Mouse (Mus musculus): Measurements from ENCODE around the gene Evi5. TPM values are rescaled to one million over a fixed set of nuclear protein-coding genes. Genes with fewer than 3 reads are reported as not detected.

Gene Evi5
- total RNA-seq, 2 experiments from 2014 or later: 71.4 to 78.3 TPM

GRCm38 (mm10) chr5:107772049-107772448 lies 102.9 kb downstream of the Evi5 start:
- peak in 1 of 2 experiments; percentile 19 for DNase-seq (ENCODE audit: low spot score in 2 of 2)
- intact Hi-C loops (cut with DNase I): no loop called here

- DNase-seq (ENCODE audit: low spot score in 2 of 2): no peak
- intact Hi-C loops (cut with DNase I): no loop called here
Measured at GRCm38 (mm10) chr5:107768224-107768623, 106.7 kb downstream of the Evi5 start.

DNA sequence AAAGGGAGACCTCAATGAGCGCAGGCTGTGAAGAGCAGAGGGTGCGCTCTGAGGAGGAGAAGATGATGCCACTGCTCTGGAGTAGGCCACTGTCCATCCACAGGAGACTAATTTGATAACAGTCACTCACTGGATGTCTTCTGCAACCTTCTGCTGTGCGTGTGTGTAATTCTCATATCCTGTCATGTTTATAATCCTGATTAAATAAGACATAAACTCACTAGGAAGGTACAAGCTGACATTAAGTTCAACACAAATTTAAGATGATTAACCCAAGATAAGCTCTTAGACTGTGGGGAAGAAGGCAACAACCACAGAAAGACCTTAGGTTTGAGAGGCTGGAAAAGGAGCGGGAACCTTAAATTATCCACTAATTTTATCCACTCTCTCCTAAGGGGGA lies 109.0 kb downstream of the Evi5 start:
- DNase-seq (ENCODE audit: low spot score in 2 of 2): no peak
- intact Hi-C loops (cut with DNase I): no loop called here

GRCm38 (mm10) chr5:107764486-107764885 lies 110.4 kb downstream of the Evi5 start:
- DNase-seq (ENCODE audit: low spot score in 2 of 2): no peak
- intact Hi-C loops (cut with DNase I): no loop called here

DNA sequence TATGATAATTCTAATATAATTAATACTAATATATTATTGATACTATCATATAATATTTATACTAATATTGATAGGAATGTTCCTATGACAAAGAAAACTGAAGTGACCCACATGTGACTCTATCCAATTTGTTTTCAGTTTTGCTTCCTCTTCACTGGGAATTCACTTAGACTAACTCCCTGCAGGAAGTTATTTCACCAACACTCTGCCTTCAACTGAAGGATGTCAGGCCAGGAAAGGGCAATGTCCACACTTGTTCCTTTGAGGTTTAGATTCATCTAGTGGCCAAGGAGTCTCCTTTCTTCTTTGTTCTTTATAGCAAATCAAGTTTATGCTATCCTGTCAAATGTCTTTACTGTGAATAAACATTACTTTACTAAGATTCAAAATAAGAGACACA lies 111.2 kb downstream of the Evi5 start:
- intact Hi-C loops (cut with DNase I): no loop called here
- DNase-seq (ENCODE audit: low spot score in 2 of 2): no peak

- no peak for DNase-seq (ENCODE audit: low spot score in 2 of 2)
- intact Hi-C loops (cut with DNase I): no loop called here
Measured at GRCm38 (mm10) chr5:107759121-107759520, 115.8 kb downstream of the Evi5 start.

- intact Hi-C loops (cut with DNase I): no loop called here
- no peak for DNase-seq (ENCODE audit: low spot score in 2 of 2)
Measured at GRCm38 (mm10) chr5:107756072-107756471, 118.8 kb downstream of the Evi5 start.

- no peak for DNase-seq (ENCODE audit: low spot score in 2 of 2)
Measured at GRCm38 (mm10) chr5:107754740-107755139, 120.2 kb downstream of the Evi5 start.

GRCm38 (mm10) chr5:107753656-107754055 lies 121.3 kb downstream of the Evi5 start:
- intact Hi-C loops (cut with DNase I): no loop called here
- no peak for DNase-seq (ENCODE audit: low spot score in 2 of 2)

More at GRCm38 (mm10) chr5:107754740-107755139, 120.2 kb downstream of the Evi5 start:
- intact Hi-C loops (cut with DNase I): no loop called here

DNA sequence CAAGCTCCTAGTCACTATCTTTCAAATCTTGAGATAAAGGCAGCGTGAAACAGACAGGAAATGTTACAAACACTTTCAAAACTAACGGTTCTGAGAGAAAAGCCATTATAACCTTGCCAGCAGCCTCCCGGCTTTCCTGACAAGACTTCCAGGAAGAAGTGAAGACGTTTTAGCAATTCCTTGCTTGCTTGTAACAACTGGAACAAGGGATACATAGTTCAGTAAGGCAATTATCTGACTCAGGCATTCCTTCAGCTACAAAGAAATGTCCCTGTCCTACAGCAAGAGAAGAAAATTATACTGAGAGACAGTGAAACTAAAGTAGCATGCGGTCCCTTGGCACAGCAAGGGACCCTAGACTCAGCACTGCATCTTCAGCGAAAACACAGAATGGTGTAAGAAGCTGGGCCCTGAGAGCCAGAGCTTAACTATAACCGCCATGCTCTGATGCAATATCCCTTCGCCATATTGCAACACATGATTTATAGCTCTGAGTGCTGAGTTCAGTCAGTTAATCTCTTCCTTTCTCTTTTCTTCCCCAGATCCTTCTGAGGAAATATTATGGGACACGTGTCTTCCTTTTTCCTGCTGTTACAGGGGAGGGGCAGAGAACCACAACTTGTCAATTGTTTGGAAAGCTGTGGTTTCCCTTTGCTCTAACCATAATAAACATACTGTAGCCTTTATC lies 125.5 kb downstream of the Evi5 start:
- no peak for DNase-seq (ENCODE audit: low spot score in 2 of 2)
- intact Hi-C loops (cut with DNase I): no loop called here

DNA sequence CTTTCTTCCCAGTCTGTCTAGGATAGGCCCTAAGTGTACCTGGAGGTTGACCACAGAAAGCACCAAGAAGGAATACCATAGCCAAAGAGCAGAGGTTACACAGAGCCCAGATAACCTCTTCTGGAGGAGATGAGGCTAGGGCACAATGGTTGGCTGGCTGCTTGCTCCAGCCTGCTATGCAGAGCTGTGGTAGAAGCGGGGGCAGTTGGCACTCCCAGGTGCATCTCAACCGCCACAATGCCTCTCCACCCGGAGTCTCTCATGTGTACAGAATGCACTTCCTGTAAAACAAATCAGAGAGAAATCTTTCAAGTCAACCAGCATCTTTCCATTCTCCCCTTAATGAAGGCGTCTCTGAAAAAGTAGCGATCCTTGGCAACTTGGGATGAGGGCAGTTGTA lies 135.9 kb downstream of the Evi5 start:
- no peak for DNase-seq (ENCODE audit: low spot score in 2 of 2)
- intact Hi-C loops (cut with DNase I): no loop called here

DNA sequence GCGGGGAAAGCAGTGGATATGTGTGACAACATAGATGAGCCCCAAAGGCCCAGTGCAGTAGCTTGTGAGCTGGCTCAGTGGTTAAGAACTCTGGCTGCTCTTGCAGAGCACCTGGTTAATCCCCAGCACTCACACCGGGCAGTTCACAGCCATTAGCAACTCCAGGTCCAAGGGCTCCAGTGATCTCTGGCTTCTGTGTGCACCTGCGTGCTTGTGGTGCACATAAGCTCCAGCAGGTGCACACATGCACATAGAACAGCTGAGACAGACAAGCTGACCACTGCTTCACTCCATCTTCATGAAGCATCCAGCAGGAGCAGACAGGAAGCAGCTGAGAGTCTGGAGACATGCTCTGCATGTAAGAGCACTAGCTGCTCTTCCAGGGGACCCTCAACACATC lies 136.6 kb downstream of the Evi5 start:
- no peak for DNase-seq (ENCODE audit: low spot score in 2 of 2)
- intact Hi-C loops (cut with DNase I): no loop called here

DNA sequence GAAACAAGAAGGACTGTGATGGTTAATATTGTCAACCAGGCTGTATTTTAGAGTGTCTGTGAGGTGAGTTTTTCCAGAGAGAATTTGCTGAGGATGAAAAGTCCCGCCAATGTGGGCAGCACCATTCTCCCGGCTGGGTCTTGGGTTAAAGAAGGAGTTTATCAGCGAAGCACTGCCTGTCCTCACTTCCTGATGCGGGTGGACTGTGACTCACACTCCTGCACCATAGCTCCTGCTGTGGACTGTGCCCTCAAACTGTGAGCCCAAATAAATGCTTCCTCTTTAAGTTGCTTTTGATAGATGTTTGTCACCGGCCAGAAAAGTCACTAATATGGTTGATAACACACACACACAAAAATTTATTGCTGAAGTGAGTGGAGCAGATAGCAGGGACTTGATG lies 138.7 kb downstream of the Evi5 start:
- DNase-seq (ENCODE audit: low spot score in 2 of 2): no peak
- intact Hi-C loops (cut with DNase I): no loop called here

GRCm38 (mm10) chr5:107731844-107732243 lies 143.1 kb downstream of the Evi5 start:
- DNase-seq (ENCODE audit: low spot score in 2 of 2): no peak
- intact Hi-C loops (cut with DNase I): no loop called here

DNA sequence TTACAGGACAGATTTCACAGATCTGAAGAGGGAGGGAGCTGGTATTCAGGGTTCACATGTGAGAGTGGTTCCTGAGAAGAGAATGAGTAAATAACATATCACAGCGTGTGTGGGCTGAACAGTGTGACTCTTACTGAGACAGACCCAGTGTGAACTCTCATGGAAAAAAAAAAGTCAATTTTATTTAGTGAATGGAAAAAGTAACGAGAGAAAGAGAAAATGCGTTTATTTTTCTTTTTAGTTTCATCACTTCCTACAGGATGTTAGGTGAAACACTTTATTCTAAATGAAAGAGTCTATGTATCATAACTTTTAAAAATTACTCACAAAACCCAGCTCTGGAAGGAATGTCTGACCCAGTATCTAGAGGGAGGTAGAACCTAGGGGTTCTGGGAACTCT lies 143.5 kb downstream of the Evi5 start:
- intact Hi-C loops (cut with DNase I): no loop called here
- no peak for DNase-seq (ENCODE audit: low spot score in 2 of 2)

GRCm38 (mm10) chr5:107727007-107727402 lies 147.9 kb downstream of the Evi5 start:
- DNase-seq (ENCODE audit: low spot score in 2 of 2): no peak
- intact Hi-C loops (cut with DNase I): no loop called here

DNA sequence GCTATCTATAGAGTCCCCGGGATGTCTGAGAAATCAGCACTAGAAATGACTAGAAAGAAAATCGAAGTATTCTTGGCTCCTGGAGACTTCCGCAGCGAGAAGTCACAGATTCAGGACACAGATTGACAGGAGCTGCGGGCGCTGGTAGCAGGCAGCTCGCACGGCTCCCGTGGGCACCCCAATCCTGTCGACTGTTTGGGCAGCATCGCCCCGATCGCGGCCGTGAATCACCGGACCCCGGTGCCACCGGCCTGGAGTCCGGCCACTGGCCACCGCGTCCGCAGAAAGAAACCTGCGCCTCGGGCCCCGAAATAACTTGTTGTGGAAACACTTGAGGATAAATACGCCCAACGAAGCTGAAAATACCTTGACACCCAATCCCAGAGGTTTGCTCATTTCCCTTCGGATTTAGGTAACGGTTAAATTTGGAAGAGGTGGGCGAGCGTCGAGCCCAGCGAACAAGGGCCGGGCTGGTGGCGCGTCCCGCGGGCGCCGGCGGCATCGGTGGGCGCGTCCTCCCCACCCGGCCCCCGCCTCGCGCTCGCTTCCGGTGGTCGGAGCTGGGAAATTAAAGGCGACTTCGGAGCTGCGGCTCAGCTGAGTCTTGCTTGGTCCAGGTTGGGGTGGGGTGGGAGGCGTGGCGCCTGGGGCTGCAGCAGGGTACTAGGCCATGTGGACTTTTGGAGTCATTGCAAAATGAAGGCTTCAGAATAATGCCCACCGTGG lies 148.5 kb downstream of the Evi5 start:
- intact Hi-C loops (cut with DNase I): no loop called here

DNA sequence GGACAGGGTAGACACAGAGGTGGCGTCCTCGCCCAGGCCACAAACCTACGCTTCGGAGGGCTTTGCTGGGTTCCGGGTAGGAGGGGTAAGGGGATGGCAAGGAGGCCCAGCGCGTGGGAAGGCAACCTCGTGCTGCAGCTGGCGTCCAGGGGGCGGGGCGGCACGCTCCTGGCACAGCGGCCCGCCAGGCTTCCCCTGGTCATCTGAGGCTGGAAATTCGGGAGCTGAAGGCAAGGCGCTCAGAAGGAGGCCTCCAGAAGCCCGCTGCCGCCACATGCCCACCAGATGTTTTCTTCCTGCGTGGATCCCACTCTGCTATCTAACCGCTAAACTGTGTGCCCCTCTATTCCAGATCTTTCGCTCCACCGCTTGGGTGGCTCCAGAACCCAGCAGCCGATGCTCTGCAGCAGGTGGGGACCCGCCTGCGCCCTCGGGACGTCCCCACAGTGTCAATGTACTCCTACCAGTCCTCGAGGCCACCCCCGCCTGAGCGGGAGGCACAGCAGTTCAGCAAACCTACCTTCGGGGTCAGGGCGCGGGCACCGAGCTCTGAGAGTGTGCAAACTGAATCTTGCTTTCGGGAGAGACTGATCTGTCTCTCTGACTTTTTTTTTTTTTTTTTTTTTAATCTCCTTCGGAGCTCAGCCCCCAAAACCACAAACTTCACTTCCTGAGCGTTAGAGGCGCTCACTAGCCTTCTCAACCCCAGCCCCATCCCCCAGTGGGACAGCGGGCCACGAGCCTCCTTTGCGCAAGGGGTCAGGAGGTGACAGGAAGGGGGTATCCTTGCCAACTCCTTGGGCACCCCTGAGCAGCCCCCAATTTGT lies 149.3 kb downstream of the Evi5 start, which contains the start of gene Gfi1:
TSS of gene Gfi1 (minus strand) at position 602 of the 827 bp plus-strand sequence.
- intact Hi-C loops (cut with DNase I): no loop called here
- DNase-seq (ENCODE audit: low spot score in 2 of 2): no peak

More for the DNA sequence above, 148.5 kb downstream of the Evi5 start:
- no peak for DNase-seq (ENCODE audit: low spot score in 2 of 2)

- intact Hi-C loops (cut with DNase I): loop anchor here (5.0 kb wide), 1 partner anchor 1253 kb away; no protein-coding TSS in a partner anchor
- DNase-seq (ENCODE audit: low spot score in 2 of 2): no peak
Measured at GRCm38 (mm10) chr5:107724661-107725434, 150.1 kb downstream of the Evi5 start.
